Mouse (Mus musculus): ENCODE data around the gene Plcxd1.
"Not testable (repeated sequence)": the region's sequence is repeated elsewhere in the genome, so short reads cannot be mapped to it uniquely, and the experiment has no call there.

The Plcxd1 gene

DNA sequence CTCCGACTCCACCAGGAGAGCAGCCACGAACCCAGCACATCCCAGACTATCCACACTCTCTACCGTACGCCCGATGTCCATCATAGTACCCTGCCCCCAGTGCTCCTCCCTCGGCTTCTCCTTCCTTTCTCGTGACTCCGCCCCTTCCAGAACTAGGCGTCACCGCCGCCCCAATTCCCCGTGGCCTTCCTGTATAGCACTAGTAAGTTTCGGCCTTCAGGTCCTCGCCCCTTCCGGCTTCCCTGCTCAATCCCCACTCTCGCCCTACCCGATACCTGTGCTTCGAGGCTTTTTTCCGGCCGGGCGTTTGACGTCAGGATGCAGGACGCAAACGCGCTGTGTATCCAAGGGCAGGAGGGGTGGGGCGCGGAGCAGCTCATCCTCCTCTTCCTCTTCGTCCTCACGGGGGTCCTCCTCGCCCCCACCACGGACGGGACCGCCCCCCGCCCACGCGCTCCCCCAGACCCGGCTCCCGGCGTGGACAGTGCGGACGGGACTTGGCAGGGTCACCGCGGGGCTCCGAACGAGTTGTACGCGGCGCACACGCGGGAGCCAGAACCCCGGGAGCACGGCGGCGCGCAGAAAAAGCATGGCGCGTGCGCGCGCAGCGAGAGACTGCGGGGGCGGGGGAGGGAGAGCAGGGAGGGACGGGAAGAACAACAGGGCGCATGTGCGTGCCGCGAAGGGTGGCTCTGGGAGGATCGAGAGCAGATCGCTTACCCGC lies 8.0 kb downstream of the Plcxd1 start, which contains the start of gene Gtpbp6:
Gene Gtpbp6, minus strand, starts transcription at position 617 of the 724 bp plus-strand sequence.
- peak; percentile 93 to 97 for DNase-seq

- no peak for DNase-seq
Observed at GRCm38 (mm10) chr5:110108305-110108628, 8.5 kb downstream of the Plcxd1 start.

GRCm38 (mm10) chr5:110109991-110110441 lies 10.2 kb downstream of the Plcxd1 start, which contains the start of gene Zfp605:
Gene Zfp605 (plus strand): TSS chr5:110110092.
- DNase-seq, result peak; percentile 84 to 86

GRCm38 (mm10) chr5:110122380-110122779 lies 22.6 kb downstream of the Plcxd1 start:
- DNase-seq, result not testable (repeated sequence)

DNA sequence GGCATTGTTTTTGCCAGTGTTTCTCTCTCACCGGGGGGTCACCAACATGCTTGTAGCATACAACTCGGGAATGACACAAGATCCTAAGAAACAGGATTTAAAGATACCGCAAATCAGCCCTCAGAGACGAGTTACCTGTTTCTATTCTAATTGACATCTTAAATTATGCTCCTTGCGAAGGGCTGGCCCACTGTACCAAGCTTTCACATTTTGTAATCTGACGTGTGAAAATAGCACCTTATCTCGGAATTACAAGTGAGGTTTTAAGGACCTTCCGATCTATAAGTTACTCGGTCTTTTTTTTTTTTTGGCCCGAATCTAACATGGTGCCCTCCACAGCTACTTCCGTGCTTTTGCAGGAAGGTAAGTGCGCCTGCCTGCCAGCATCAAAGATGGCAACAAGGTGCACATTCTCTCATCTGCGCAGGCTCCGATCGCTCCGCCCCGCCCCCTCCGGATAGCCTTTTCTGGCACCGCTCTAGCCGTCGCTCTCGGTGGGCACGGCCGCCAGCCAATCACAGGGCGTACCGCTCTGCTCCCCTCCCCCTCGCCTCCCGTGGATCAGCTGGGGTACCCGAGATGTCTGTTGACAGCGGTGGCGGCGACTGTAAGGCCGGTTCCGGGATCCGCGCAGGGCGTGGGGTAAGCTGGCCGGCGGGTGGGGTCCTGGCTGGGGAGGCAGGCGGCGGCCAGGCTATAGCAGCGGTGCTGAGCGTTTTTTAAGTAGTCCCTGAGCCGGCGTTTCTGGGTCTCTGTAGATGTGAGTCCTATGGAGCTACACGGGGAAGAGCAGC lies 35.7 kb downstream of the Plcxd1 start, which contains the start of gene Chfr:
Gene Chfr, plus strand, starts transcription at position 550 of the 794 bp plus-strand sequence.
- peak; percentile 99 for DNase-seq

DNA sequence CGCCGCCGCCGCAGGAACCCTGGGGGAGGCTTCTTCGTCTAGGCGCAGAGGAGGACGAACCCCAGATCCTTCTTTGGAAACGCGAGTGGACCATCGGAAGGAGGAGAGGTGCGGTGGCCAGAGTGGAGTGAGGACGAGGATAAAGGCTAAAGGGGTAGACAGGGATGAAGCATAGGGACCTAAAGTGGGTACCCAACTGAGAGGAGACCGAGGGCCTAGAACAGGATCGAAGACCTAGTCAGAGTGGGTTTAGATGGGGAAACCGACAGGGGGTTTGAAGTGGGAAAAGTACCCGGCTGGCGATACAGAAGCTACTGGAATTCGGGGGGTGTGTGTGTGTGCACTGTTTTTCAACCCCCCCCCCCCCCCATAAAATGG lies 36.3 kb downstream of the Plcxd1 start:
- DNase-seq, result no peak

DNA sequence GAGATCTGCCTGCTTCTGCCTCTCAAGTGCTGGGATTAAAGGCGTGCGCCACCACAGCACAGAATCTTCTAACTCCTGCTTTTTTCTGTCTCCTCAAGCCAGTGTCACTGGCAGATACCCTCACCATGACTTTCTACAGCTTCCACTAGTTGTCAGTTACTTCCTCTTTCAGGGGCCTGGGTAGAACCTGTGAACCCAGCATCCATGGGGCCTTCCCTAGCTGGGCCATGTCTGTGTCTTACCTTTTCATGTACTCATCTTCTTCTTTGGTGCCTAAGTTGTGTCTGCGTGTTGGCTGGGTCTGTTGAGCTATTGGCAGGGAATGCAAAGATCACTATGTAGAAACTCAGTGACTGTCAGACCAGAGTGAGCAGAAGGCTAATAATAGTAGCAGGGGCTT lies 38.0 kb downstream of the Plcxd1 start:
- no peak for DNase-seq

GRCm38 (mm10) chr5:110139325-110139724 lies 39.6 kb downstream of the Plcxd1 start:
- no peak for DNase-seq

DNA sequence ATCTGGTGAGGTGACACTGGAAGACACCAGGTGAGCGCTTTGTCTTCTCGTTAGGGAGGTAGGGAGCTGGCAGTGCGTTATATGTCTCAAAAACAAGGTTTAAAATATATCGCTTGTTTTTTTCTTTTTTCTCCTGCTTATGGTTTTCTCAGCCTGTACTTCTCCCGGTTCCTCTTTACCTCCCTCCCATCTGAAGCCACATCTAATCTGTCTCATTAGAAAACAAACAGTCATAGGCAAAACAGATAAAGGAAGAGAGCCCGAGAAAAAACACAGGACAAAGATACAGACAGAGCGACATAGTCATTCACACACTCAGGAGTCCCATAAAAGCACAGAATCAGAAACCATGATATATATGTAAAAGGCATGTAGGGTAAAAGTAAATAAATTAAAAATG lies 40.7 kb downstream of the Plcxd1 start:
- DNase-seq, result no peak

GRCm38 (mm10) chr5:110142309-110142708 lies 42.5 kb downstream of the Plcxd1 start:
- no peak for DNase-seq

DNA sequence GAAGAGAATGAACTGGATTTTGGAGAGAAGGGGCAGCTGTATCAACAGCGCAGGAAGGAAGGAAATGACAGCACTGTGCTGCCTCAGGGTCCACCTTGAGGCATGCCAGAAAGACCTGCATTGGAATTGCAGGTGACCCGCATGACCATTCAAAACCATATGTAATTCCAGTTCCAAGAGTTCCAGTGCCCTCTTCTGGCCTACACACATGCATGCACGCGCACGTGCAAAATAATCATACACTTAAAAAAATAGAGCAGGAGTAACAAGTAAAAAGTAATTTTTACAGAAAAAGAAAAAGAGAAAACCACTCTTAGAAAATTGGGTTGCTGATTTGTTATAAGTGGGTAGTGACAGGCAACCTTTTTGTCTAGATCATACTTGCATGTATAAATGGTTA lies 43.2 kb downstream of the Plcxd1 start:
- DNase-seq, result peak; percentile 9 to 14
